Mouse (Mus musculus) hindbrain, embryonic 11.5 days (tissue): ENCODE data around the gene Acap1. TPM values are rescaled to one million over a fixed set of nuclear protein-coding genes. Genes with fewer than 3 reads are reported as not detected.
A peak's percentile ranks its signal among the peaks of the same experiment; 100 is the strongest.

Experiments used
- ATAC-seq: fragments of 200-750 bp; cut with Nextera tagmentation; 2 replicates; pipeline ENCODE4 v1.8.0; 2017; ENCODE audit warnings: mild to moderate bottlenecking, moderate TSS enrichment, moderate library complexity; ENCODE audit not compliant: low FRiP score
- DNase-seq: peaks from one replicate; pipeline ENCODE4 v3.0.0-alpha.2; 2015; ENCODE audit warnings: low spot score
- H3K27ac ChIP-seq: fragments of 300-500 bp; sonication (generic); 2 replicates; pipeline ENCODE4 v1.5.1; 2014; ENCODE audit warnings: mild to moderate bottlenecking, low read depth, low read length
- H3K27me3 ChIP-seq: fragments of 300-500 bp; sonication (generic); 2 replicates; pipeline ENCODE4 v1.6.1; 2014; ENCODE audit warnings: mild to moderate bottlenecking, low read length, moderate library complexity, mixed read lengths; ENCODE audit not compliant: control insufficient read depth, insufficient read depth
- H3K36me3 ChIP-seq: fragments of 300-500 bp; sonication (generic); 2 replicates; pipeline ENCODE4 v1.6.1; 2014; ENCODE audit warnings: mild to moderate bottlenecking, low read length, moderate library complexity, mixed read lengths; ENCODE audit not compliant: control insufficient read depth, insufficient read depth
- H3K4me1 ChIP-seq: fragments of 300-500 bp; sonication (generic); replicated peaks from 2 replicates; pipeline ENCODE4 v1.6.1; 2014; ENCODE audit warnings: low read length, mixed read lengths; ENCODE audit not compliant: control insufficient read depth, insufficient read depth
- H3K4me2 ChIP-seq: fragments of 300-500 bp; sonication (generic); replicated peaks from 2 replicates; pipeline ENCODE4 v1.6.1; 2014; ENCODE audit warnings: mild to moderate bottlenecking, low read depth, low read length
- H3K4me3 ChIP-seq: fragments of 300-500 bp; sonication (generic); 2 replicates; pipeline ENCODE4 v1.5.1; 2014; ENCODE audit warnings: low read depth, low read length
- H3K9ac ChIP-seq: fragments of 300-500 bp; sonication (generic); 2 replicates; pipeline ENCODE4 v1.6.1; 2014; ENCODE audit warnings: low read depth, low read length
- H3K9me3 ChIP-seq: fragments of 300-500 bp; sonication (generic); 2 replicates; pipeline ENCODE4 v1.6.1; 2016; ENCODE audit warnings: low read length; ENCODE audit not compliant: control insufficient read depth
- WGBS: fragments of 180-500 bp; shearing (Covaris S2); extraction: QIAGEN DNeasy Blood & Tissue Kit; methylation state at CpG from one replicate; pipeline ENCODE4 v1.1.7; 2014; 5-methylcytosine and 5-hydroxymethylcytosine counted together
- polyA plus RNA-seq: library from polyadenylated mRNA; unstranded; fragments of >200 nt; fragmentation: Nextera tagmentation; extraction: Ambion mirVana; gene quantifications from 2 replicates; pipeline ENCODE4 v1.2.1, GENCODE M21; 2014

Gene Acap1
- polyA plus RNA-seq, 1 experiment from 2014 or later, result 0.45 TPM

GRCm38 (mm10) chr11:69858113-69858998, 37.0 kb downstream of the Acap1 start, which contains the start of gene Tnk1:
Gene Tnk1, minus strand, starts transcription at chr11:69858730.
- Histone ChIP-seq H3K36me3 (no peaks in the 10 kb centered on the region), H3K4me3 (no peak within 1 kb of the TSS), H3K9ac (no peak within 1 kb of the TSS), H3K27me3 (peaks cover 17% of the 10 kb centered on the region), H3K4me2 (peak within 1 kb of the TSS; percentile 7; the same call in 1 of the 2 replicates), H3K27ac (no peak within 1 kb of the TSS), H3K9me3 (no peaks in the 10 kb centered on the region), H3K4me1 (peaks cover 3% of the 10 kb centered on the region; the same call in 1 of the 2 replicates)
- 23% methylated on average over 29 of the region's 30 CpGs for WGBS
- no peak for DNase-seq
- no peak for ATAC-seq

GRCm38 (mm10) chr11:69855347-69855746, 40.0 kb downstream of the Acap1 start:
- WGBS, result 19% methylated on average over 16 of the region's 16 CpGs
- DNase-seq (peak; percentile 65), ATAC-seq (peak; percentile 68)
- H3K4me1 ChIP-seq, result peaks cover 3% of the 10 kb centered on the region; the same call in 1 of the 2 replicates
- H3K27me3 ChIP-seq, result peaks cover 17% of the 10 kb centered on the region
- H3K36me3 ChIP-seq, result no peaks in the 10 kb centered on the region
- no peaks in the 10 kb centered on the region for H3K9me3 ChIP-seq
- H3K9ac ChIP-seq, result no peak overlapping the region
- H3K4me3 ChIP-seq, result no peak overlapping the region
- no peak overlapping the region for H3K4me2 ChIP-seq
- no peak overlapping the region for H3K27ac ChIP-seq

GRCm38 (mm10) chr11:69854680-69855079, 40.7 kb downstream of the Acap1 start:
- H3K36me3 ChIP-seq, result no peaks in the 10 kb centered on the region
- no peak overlapping the region for H3K4me3 ChIP-seq
- no peak overlapping the region for H3K9ac ChIP-seq
- H3K4me1 ChIP-seq, result peaks cover 3% of the 10 kb centered on the region; the same call in 1 of the 2 replicates
- ATAC-seq, result no peak
- H3K4me2 ChIP-seq, result no peak overlapping the region
- no peak for DNase-seq
- H3K27me3 ChIP-seq, result peaks cover 17% of the 10 kb centered on the region
- 90% methylated on average over 10 of the region's 10 CpGs for WGBS
- H3K27ac ChIP-seq, result no peak overlapping the region
- no peaks in the 10 kb centered on the region for H3K9me3 ChIP-seq

- H3K4me2 ChIP-seq, result no peak overlapping the region
- DNase-seq (no peak), ATAC-seq (peak; percentile 27; the same call in 1 of the 2 replicates)
- H3K9ac ChIP-seq, result no peak overlapping the region
- peaks cover 15% of the 10 kb centered on the region for H3K27me3 ChIP-seq
- no peak overlapping the region for H3K27ac ChIP-seq
- no peaks in the 10 kb centered on the region for H3K36me3 ChIP-seq
- H3K4me3 ChIP-seq, result no peak overlapping the region
- H3K9me3 ChIP-seq, result no peaks in the 10 kb centered on the region
- WGBS, result 79% methylated on average over 7 of the region's 7 CpGs
- H3K4me1 ChIP-seq, result peaks cover 3% of the 10 kb centered on the region; the same call in 1 of the 2 replicates
These were observed 41.3 kb downstream of the Acap1 start for GRCm38 (mm10) chr11:69853994-69854393.

GRCm38 (mm10) chr11:69850754-69851153, 44.6 kb downstream of the Acap1 start:
- ATAC-seq, result no peak
- no peaks in the 10 kb centered on the region for H3K27me3 ChIP-seq
- no peaks in the 10 kb centered on the region for H3K36me3 ChIP-seq
- 84% methylated on average over 8 of the region's 8 CpGs for WGBS
- no peak overlapping the region for H3K27ac ChIP-seq
- H3K9me3 ChIP-seq, result no peaks in the 10 kb centered on the region
- no peak overlapping the region for H3K4me3 ChIP-seq
- DNase-seq, result no peak
- H3K9ac ChIP-seq, result no peak overlapping the region
- no peak overlapping the region for H3K4me2 ChIP-seq
- peaks cover 8% of the 10 kb centered on the region for H3K4me1 ChIP-seq

GRCm38 (mm10) chr11:69849884-69850283, 45.5 kb downstream of the Acap1 start:
- DNase-seq (no peak), ATAC-seq (no peak)
- Histone ChIP-seq H3K27me3 (no peaks in the 10 kb centered on the region), H3K27ac (no peak overlapping the region), H3K4me1 (peaks cover 10% of the 10 kb centered on the region), H3K4me2 (no peak overlapping the region), H3K36me3 (no peaks in the 10 kb centered on the region), H3K4me3 (no peak overlapping the region), H3K9me3 (no peaks in the 10 kb centered on the region), H3K9ac (no peak overlapping the region)
- 94% methylated on average over 15 of the region's 15 CpGs for WGBS

GRCm38 (mm10) chr11:69849128-69849527, 46.2 kb downstream of the Acap1 start:
- Histone ChIP-seq H3K36me3 (no peaks in the 10 kb centered on the region), H3K27me3 (no peaks in the 10 kb centered on the region), H3K9ac (no peak overlapping the region), H3K4me3 (no peak overlapping the region), H3K4me2 (no peak overlapping the region), H3K9me3 (no peaks in the 10 kb centered on the region), H3K4me1 (peaks cover 10% of the 10 kb centered on the region), H3K27ac (no peak overlapping the region)
- ATAC-seq (no peak), DNase-seq (no peak)
- 94% methylated on average over 9 of the region's 9 CpGs for WGBS

- Histone ChIP-seq H3K9me3 (no peaks in the 10 kb centered on the region), H3K4me2 (peak overlapping the region; percentile 80; the same call in 1 of the 2 replicates), H3K4me1 (peaks cover 10% of the 10 kb centered on the region), H3K27ac (no peak overlapping the region), H3K4me3 (peak overlapping the region; percentile 6), H3K27me3 (no peaks in the 10 kb centered on the region), H3K9ac (no peak overlapping the region), H3K36me3 (no peaks in the 10 kb centered on the region)
- WGBS, result 93% methylated on average over 6 of the region's 6 CpGs
- ATAC-seq, result no peak
- no peak for DNase-seq
These were observed 47.3 kb downstream of the Acap1 start for GRCm38 (mm10) chr11:69848021-69848420.
